Mouse (Mus musculus) stomach, embryonic 15.5 days (tissue): ENCODE measurements around the gene Rab27a. TPM values are rescaled to one million over a fixed set of nuclear protein-coding genes. Genes with fewer than 3 reads are reported as not detected.
A peak's percentile ranks its signal among the peaks of the same experiment; 100 is the strongest.

Source experiments
- ATAC-seq: fragments of 200-750 bp; cut with Nextera tagmentation; 2 replicates; pipeline ENCODE4 v1.8.0; 2017; ENCODE audit warnings: low read depth, moderate number of reproducible peaks, moderate TSS enrichment; ENCODE audit not compliant: insufficient read depth, low FRiP score
- H3K27ac ChIP-seq: fragments of 300-500 bp; sonication (generic); 2 replicates; pipeline ENCODE4 v1.5.1; 2015; ENCODE audit warnings: mild to moderate bottlenecking, inconsistent platforms
- H3K27me3 ChIP-seq: fragments of 300-500 bp; sonication (generic); replicated peaks from 2 replicates; pipeline ENCODE4 v1.6.1; 2015; ENCODE audit warnings: inconsistent platforms
- H3K36me3 ChIP-seq: fragments of 300-500 bp; sonication (generic); 2 replicates; pipeline ENCODE4 v1.6.1; 2015; ENCODE audit warnings: inconsistent platforms
- H3K4me1 ChIP-seq: fragments of 300-500 bp; sonication (generic); 2 replicates; pipeline ENCODE4 v1.6.1; 2015; ENCODE audit warnings: inconsistent platforms
- H3K4me2 ChIP-seq: fragments of 300-500 bp; sonication (generic); 2 replicates; pipeline ENCODE4 v1.6.1; 2015; ENCODE audit warnings: mild to moderate bottlenecking, inconsistent platforms
- H3K4me3 ChIP-seq: fragments of 300-500 bp; sonication (generic); replicated peaks from 2 replicates; pipeline ENCODE4 v1.5.1; 2015; ENCODE audit warnings: inconsistent platforms
- H3K9ac ChIP-seq: fragments of 300-500 bp; sonication (generic); 2 replicates; pipeline ENCODE4 v1.6.1; 2015; ENCODE audit warnings: inconsistent platforms
- H3K9me3 ChIP-seq: fragments of 300-500 bp; sonication (generic); 2 replicates; pipeline ENCODE4 v1.6.1; 2016; ENCODE audit warnings: inconsistent platforms
- WGBS: fragments of 180-500 bp; shearing (Covaris S2); methylation state at CpG from one replicate; pipeline ENCODE4 v1.1.7; 2015; 5-methylcytosine and 5-hydroxymethylcytosine counted together
- polyA plus RNA-seq: library from polyadenylated mRNA; unstranded; fragments of >200 nt; fragmentation: Nextera tagmentation; extraction: Ambion mirVana; gene quantifications from 2 replicates; pipeline ENCODE4 v1.2.1, GENCODE M21; 2015

Gene Rab27a
- polyA plus RNA-seq, 1 experiment from 2014 or later = 16.8 TPM

DNA sequence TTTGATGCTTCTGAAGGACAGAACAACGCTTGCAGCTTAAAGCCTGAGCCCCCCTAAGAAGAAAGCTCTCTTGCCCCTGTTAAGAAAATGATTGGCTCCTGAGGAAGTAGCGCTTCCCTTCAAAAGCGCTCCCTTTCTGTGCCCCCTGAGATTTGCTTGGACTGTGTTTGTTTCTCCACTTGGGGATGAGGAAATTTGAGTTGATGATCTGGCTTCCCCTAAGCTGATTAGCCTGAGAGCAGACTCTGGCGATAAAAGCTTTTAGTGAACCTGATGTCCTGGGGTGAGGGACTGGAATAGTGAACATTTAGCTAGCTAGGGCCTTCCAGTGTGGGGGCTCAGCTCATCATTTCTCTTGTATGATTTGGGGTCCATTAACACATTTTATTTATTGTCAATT, 4.3 kb downstream of the Rab27a start:
- ATAC-seq = no peak
- no peak overlapping the region for H3K4me3 ChIP-seq
- WGBS = 24% methylated on average over 4 of the region's 4 CpGs

DNA sequence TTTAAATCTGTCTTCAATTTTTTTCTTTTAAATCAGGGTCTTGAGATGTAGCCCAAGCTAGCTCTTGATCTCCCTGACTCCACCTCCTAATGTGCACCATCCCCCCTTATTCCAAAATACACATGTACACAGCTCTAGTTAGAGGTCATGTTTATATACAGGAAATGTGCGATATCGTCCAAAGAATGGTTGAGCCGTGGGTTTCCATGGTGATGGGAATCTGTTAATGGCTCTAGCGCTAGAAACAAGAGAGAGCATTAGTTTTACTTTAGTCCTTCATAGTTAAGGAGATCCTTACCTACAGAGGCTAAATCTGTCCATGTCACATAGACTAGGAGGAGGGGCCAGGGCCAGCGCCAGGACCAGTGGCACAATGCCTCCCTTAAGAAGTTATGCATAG, 5.2 kb downstream of the Rab27a start:
- WGBS = 26% methylated on average over 5 of the region's 5 CpGs
- H3K9me3 ChIP-seq = no peaks in the 10 kb centered on the region
- H3K27ac ChIP-seq = no peak overlapping the region
- ATAC-seq = no peak
- no peak overlapping the region for H3K4me2 ChIP-seq
- no peaks in the 10 kb centered on the region for H3K27me3 ChIP-seq
- H3K9ac ChIP-seq = no peak overlapping the region
- H3K36me3 ChIP-seq = no peaks in the 10 kb centered on the region
- peaks cover 8% of the 10 kb centered on the region; the same call in 1 of the 2 replicates for H3K4me1 ChIP-seq
- no peak overlapping the region for H3K4me3 ChIP-seq

More for the DNA sequence above, 4.3 kb downstream of the Rab27a start:
- Histone ChIP-seq H3K4me1 (peaks cover 11% of the 10 kb centered on the region; the same call in 1 of the 2 replicates), H3K27ac (no peak overlapping the region), H3K4me2 (no peak overlapping the region), H3K36me3 (no peaks in the 10 kb centered on the region), H3K9me3 (no peaks in the 10 kb centered on the region), H3K9ac (no peak overlapping the region), H3K27me3 (no peaks in the 10 kb centered on the region)

DNA sequence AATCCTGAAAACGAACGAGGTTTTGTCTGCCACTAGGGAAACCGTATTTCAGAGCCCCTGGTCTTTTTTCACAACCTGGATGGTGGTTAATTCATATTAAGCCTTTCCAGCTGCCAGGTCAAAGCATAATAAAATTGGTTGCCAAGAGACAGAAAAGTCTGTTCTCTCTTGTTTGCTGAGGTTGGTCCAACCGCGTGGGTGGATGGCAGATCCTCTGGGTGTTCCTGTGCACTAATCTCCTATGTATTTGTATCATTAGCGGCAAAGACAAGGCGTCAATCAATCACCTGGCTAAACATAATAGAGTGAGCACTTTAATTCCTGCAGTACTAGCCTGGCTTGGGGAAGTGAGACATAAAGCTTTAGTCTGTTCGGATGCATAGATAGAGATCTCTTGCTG, 6.0 kb downstream of the Rab27a start:
- peak overlapping the region; percentile 65; the same call in 1 of the 2 replicates for H3K27ac ChIP-seq
- no peaks in the 10 kb centered on the region for H3K36me3 ChIP-seq
- no peak overlapping the region for H3K4me2 ChIP-seq
- 36% methylated on average over 8 of the region's 8 CpGs for WGBS
- H3K27me3 ChIP-seq = no peaks in the 10 kb centered on the region
- ATAC-seq = no peak
- H3K4me3 ChIP-seq = no peak overlapping the region
- no peak overlapping the region for H3K9ac ChIP-seq
- no peaks in the 10 kb centered on the region for H3K9me3 ChIP-seq
- peaks cover 5% of the 10 kb centered on the region; the same call in 1 of the 2 replicates for H3K4me1 ChIP-seq

DNA sequence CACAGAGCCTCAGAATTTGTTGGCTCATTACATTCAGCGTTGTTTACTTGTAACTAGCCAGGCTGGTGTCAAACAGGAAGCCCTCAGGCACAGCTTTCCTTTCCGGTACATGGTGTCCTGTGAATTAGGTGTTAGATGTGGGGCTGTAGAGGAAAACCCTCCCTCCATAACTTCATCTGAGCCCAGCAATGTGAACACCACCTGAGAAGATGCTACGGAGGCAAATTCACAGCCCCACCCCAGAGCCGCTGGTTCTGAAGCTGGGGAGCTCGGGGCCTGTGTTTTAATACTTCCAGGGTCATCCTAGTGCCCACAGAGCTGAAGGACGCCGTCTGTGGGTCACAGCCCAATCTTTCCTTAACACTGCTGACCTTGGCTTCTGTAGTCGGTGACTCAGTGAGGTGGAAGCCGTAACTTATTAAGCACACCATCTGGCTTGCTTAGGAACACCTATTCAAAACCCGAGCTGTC, 10.8 kb downstream of the Rab27a start:
- H3K4me2 ChIP-seq = no peak overlapping the region
- H3K4me1 ChIP-seq = no peaks in the 10 kb centered on the region
- no peak overlapping the region for H3K4me3 ChIP-seq
- H3K27ac ChIP-seq = no peak overlapping the region
- no peaks in the 10 kb centered on the region for H3K36me3 ChIP-seq
- no peaks in the 10 kb centered on the region for H3K9me3 ChIP-seq
- ATAC-seq = no peak
- no peak overlapping the region for H3K9ac ChIP-seq
- 53% methylated on average over 10 of the region's 10 CpGs for WGBS
- H3K27me3 ChIP-seq = no peaks in the 10 kb centered on the region

DNA sequence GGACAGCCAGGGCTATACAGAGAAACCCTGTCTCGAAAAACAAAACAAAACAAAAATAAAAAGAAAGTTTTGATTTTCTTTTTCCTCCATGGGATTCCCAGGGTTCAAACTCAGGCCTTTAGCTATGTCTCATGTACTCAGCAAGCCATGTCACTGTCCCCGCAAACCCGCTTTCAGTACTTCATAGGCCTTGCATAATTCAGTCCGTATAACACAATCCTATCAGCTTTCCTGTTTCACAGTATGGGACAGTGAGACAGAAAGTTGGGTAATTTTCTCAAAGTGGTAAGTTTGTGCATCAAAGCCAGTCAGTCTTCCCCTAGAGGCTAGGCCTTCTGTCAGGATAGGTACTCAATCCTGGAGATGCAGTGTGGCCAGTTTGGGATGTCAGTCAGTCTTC, 14.6 kb downstream of the Rab27a start:
- no peak for ATAC-seq
- H3K4me3 ChIP-seq = no peak overlapping the region
- 82% methylated on average over 4 of the region's 4 CpGs for WGBS

DNA sequence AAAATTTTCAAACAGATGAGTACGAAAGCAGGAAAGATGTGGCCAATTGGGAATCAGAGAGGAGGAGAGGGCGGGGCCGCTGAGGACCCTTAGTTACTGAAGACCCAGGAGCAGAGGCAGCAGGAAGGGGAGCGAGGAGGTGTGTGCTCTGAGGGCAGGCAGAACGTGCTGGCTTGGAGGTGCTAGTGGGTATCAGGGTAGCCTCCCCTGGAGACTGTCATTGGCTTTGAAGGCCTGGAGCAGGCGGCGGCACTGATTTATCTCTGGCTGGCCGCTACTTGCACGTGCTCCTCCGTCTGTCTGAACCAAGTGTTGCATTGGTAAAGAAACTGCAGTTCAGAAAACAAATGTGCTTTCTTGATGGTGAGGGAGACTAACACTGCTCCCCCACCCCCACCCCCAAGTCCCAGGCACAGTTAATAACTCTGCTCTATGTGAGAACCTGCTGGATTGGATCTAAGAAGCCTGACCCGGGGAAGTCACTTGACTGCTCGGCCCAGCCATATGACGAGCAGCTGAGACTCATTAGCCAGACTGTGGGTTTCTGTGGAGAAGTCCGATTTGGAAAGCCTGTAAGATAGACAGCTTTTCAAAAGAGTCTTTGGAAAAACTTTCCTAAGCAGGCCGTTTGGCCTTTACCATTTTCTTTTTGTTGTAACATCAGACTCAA, 19.1 kb downstream of the Rab27a start:
- no peaks in the 10 kb centered on the region for H3K36me3 ChIP-seq
- H3K4me3 ChIP-seq = no peak overlapping the region
- no peaks in the 10 kb centered on the region for H3K27me3 ChIP-seq
- H3K27ac ChIP-seq = no peak overlapping the region
- ATAC-seq = no peak
- no peak overlapping the region for H3K9ac ChIP-seq
- 31% methylated on average over 15 of the region's 15 CpGs for WGBS
- no peaks in the 10 kb centered on the region for H3K9me3 ChIP-seq
- peak overlapping the region; percentile 40 for H3K4me2 ChIP-seq
- H3K4me1 ChIP-seq = peaks cover 23% of the 10 kb centered on the region; the same call in 1 of the 2 replicates

More for the DNA sequence above, 14.6 kb downstream of the Rab27a start:
- Histone ChIP-seq H3K9me3 (no peaks in the 10 kb centered on the region), H3K27ac (no peak overlapping the region), H3K9ac (no peak overlapping the region), H3K4me1 (0 out of 2 replicates have a peak, but pooled peaks cover 8% of the 10 kb centered on the region), H3K4me2 (no peak overlapping the region), H3K36me3 (no peaks in the 10 kb centered on the region), H3K27me3 (no peaks in the 10 kb centered on the region)

DNA sequence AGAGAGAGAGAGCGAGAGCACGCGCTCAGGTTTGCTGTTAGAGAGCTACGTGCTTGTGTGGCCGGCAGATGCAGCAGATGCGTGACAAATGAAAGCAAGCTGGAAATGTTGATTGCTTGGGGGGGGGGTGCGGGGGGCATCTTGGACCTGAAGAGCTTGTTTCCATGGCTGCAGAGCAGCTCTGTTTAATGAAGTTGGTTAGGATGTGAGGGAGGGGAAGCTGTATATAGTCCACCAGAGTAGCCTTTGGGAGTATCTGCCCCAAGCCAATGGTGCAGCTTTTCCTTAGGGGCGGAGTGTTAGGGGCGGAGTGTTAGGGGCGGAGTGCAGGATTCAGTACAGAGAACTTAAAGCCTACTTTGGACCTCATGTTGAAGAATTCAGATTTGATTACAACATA, 22.4 kb downstream of the Rab27a start:
- 33% methylated on average over 10 of the region's 10 CpGs for WGBS
- peak overlapping the region; percentile 6; the same call in 1 of the 2 replicates for H3K4me3 ChIP-seq
- peak; percentile 51; the same call in 1 of the 2 replicates for ATAC-seq

DNA sequence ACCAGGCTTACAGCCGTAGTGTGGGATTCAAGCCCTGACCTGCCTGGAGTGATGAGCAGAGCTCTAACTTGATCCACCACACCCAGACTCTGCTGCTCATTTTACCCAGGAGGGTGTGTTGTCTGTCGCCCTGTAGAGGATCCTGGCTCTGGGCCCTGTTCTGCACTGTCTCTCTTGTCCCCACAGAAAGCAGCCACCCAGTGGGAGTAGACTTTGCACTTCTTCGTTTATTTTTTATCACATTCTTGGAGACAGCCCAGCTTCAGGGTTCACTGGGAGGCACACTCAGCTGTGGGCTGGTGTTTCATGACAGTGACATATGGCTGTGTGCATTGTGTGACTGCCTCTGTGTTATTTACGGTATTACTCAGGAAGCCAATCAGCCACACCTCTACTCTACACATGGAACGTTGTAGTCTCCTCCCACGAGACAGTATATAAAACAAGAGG, 23.6 kb downstream of the Rab27a start:
- peak; percentile 70 for ATAC-seq
- Histone ChIP-seq H3K9me3 (no peaks in the 10 kb centered on the region), H3K4me3 (no peak overlapping the region), H3K4me1 (peaks cover 23% of the 10 kb centered on the region; the same call in 1 of the 2 replicates), H3K27ac (peak overlapping the region; percentile 79), H3K4me2 (0 out of 2 replicates have a peak overlapping the region, but pooled peaks have one; percentile 37), H3K27me3 (no peaks in the 10 kb centered on the region), H3K9ac (no peak overlapping the region), H3K36me3 (no peaks in the 10 kb centered on the region)
- WGBS = 11% methylated on average over 6 of the region's 6 CpGs

More for the DNA sequence above, 22.4 kb downstream of the Rab27a start:
- Histone ChIP-seq H3K27me3 (no peaks in the 10 kb centered on the region), H3K4me1 (peaks cover 23% of the 10 kb centered on the region; the same call in 1 of the 2 replicates), H3K36me3 (no peaks in the 10 kb centered on the region), H3K9ac (no peak overlapping the region), H3K27ac (peak overlapping the region; percentile 79), H3K4me2 (peak overlapping the region; percentile 37), H3K9me3 (no peaks in the 10 kb centered on the region)

DNA sequence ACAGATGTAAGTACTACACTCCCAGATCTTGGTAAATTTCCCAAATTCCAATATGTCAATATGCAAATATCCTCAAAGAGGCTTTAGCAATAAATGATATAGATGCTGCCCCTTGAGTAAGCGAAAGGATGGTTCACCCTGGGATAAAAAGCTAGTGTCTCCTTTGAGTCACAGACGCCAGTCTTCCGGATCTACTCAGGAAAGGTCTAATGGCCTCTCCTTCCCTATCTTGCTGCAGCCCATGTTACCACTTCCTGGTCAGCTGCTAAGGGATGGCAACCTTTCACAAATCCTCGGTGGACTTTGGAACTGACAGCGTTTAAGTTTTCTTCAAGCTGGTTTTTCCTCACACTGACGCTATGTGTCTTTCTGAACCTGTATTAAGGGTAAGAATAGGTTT, 24.0 kb downstream of the Rab27a start:
- Histone ChIP-seq H3K36me3 (no peaks in the 10 kb centered on the region), H3K27me3 (no peaks in the 10 kb centered on the region), H3K27ac (peak overlapping the region; percentile 79), H3K4me1 (peaks cover 18% of the 10 kb centered on the region; the same call in 1 of the 2 replicates), H3K4me2 (no peak overlapping the region), H3K9ac (no peak overlapping the region), H3K4me3 (no peak overlapping the region), H3K9me3 (no peaks in the 10 kb centered on the region)
- ATAC-seq = no peak
- 70% methylated on average over 6 of the region's 6 CpGs for WGBS

DNA sequence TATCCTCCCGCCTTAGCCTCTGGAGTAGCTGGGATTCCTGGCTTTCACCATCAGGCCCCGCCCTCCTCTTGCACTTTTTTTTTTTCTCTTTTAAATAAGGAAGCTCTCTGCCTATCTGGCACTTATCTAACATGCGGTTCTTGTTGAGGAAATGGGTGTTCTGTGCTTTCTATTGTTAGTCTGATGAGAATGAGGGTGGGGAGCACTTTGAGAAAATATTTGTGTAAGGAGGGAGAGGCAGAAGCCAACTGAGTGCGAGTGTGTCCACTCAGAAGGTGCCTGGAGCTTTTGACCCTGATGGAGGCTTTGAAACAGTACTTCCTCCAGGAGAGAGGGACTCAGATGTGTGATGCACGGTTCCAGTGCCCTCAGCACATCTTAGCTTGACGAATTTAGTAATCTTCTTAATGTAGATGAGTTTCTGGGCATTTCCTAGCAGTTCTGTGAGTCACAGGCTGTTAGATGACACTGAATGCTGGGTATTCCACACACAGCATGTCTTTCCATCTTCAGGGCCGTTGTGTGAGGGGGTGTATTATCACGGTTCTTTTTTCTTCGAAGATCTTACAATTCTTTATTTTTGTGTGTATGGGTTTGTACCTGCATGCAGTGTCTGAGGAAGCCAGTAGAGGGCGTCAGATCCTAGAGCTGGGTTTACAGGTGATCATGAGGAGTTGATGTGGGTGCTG, 26.5 kb downstream of the Rab27a start:
- WGBS = 58% methylated on average over 10 of the region's 10 CpGs
- Histone ChIP-seq H3K27me3 (no peaks in the 10 kb centered on the region), H3K27ac (peak overlapping the region; percentile 23; the same call in 1 of the 2 replicates), H3K4me3 (no peak overlapping the region), H3K9me3 (no peaks in the 10 kb centered on the region), H3K4me2 (no peak overlapping the region), H3K9ac (no peak overlapping the region), H3K4me1 (peaks cover 15% of the 10 kb centered on the region; the same call in 1 of the 2 replicates), H3K36me3 (no peaks in the 10 kb centered on the region)
- peak; percentile 27; the same call in 1 of the 2 replicates for ATAC-seq

DNA sequence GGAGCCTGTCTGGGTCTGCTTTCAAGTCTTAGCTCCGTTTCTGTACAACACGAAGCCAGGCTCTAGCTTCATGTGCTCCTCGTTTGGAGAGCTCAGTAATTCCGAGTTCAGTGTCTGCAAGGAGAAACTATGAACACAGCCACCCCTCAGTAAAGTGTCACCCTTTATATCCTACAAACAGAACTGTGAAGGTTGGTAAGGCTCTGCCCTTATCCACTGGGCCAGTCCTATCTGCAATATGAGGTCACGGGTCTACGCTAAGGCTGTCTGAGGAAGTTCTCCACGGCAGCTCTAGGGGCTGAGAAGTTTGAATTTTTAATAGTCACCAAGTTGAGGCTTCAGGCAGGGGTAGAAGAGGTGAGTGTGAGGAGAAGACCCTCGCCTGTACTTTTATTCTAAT, 27.8 kb downstream of the Rab27a start:
- H3K27me3 ChIP-seq = no peaks in the 10 kb centered on the region
- H3K9ac ChIP-seq = no peak overlapping the region
- H3K36me3 ChIP-seq = no peaks in the 10 kb centered on the region
- no peak overlapping the region for H3K4me2 ChIP-seq
- WGBS = 77% methylated on average over 8 of the region's 8 CpGs
- peaks cover 11% of the 10 kb centered on the region; the same call in 1 of the 2 replicates for H3K4me1 ChIP-seq
- no peak for ATAC-seq
- H3K9me3 ChIP-seq = no peaks in the 10 kb centered on the region
- no peak overlapping the region for H3K27ac ChIP-seq
- H3K4me3 ChIP-seq = no peak overlapping the region

DNA sequence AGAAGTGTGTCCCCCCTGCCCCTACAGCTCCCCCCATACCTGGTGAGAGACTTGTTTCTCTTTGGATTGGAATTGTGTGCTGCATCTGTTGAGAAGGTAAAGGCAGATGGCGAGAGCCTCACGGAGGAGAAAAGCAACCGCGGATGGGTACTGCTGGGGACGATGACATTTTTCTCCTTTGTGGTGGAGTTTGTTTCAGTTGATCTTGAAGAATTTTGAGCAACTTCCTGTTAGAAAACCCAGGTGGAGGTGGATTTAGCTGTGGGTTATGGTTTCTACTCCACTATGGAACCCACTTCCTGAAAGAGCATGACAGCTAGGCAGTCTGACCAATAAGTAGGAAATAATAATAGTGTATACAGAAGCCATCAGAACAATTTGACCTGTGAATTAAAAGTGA, 28.5 kb downstream of the Rab27a start:
- no peak overlapping the region for H3K27ac ChIP-seq
- no peaks in the 10 kb centered on the region for H3K9me3 ChIP-seq
- H3K4me2 ChIP-seq = no peak overlapping the region
- H3K36me3 ChIP-seq = no peaks in the 10 kb centered on the region
- ATAC-seq = no peak
- no peak overlapping the region for H3K4me3 ChIP-seq
- H3K27me3 ChIP-seq = no peaks in the 10 kb centered on the region
- H3K9ac ChIP-seq = no peak overlapping the region
- H3K4me1 ChIP-seq = peaks cover 4% of the 10 kb centered on the region; the same call in 1 of the 2 replicates
- whole genome bisulfite sequencing = 83% methylated on average over 5 of the region's 5 CpGs
